Mouse (Mus musculus) layer of hippocampus, adult 8-10 months (tissue): ENCODE data around the gene Cpt1c. TPM values are rescaled to one million over a fixed set of nuclear protein-coding genes. Genes with fewer than 3 reads are reported as not detected.

ENCODE experiments used
- DNase-seq, 2 experiments: peaks; one replicate each; pipeline ENCODE4 v3.0.0; 2022; ENCODE audit warnings: low spot score in 2 of 2
- total RNA-seq, 4 experiments: library from RNA; stranded (reverse); gene quantifications; 2 replicates each; pipeline ENCODE4 v1.2.4; 2022

Gene Cpt1c
- total RNA-seq, 4 experiments from 2014 or later, result 123 to 144 (median 137) TPM

DNA sequence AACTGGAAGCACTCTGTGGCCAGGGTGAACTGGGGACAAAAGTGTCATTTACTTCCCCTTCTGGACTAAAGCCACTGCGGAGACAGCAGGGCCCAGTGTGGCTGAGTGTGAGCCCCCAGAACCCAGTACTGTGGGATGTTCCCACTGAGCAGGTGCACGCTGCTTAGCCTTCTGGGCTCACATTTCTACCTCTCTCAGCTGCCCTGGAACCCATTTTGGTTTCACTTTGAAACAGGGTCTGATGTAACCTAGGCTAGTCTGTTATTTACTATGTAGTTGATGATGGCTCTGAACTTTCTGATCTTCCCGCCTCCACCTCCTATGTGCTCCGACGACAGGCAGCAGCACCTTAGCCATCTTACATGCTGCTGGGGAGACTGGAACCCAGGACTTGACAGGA lies 11.8 kb downstream of the Cpt1c start:
- no peak for DNase-seq

GRCm38 (mm10) chr7:44962337-44962736 lies 12.3 kb downstream of the Cpt1c start:
- DNase-seq, result no peak

DNA sequence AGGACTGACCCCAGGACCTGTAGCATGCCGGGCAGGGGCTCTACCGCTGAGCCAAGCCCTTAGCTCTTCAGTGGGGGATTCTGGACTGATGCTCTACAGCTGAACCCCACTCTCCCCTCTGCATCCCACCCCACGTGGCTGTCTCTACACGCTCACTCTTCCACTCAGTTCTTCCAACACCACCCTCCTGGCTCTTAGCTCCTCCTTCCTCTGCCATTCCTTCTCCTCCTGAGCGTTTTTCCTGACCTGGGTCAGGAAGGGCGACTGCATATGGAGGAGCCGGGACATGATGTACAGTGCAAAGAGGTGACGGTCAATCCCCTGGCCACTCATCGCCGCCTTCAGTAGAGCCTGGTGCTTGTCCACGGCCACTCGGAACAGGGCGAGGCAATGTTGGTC lies 14.1 kb downstream of the Cpt1c start:
- DNase-seq, result no peak

- no peak for DNase-seq
These were observed 14.7 kb downstream of the Cpt1c start for GRCm38 (mm10) chr7:44959874-44960511.

DNA sequence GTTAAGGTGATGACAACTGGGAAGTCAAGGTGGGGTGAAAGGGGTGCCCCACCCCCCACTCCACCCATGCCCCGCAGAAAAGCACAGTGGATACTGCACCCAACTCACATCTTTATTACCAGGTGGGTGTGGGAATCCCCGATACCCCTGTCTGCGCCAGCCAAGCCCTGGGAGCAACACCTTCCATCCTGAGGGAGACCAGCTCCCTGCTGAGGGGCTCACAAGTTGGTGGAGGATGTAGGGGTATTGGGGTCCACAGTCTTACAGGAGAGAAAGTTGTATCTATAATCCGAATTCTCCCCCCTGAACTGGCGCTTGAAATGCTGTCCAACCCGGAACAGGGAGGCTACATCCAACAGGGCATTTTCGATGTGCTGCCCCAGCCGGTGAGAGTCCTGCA lies 15.4 kb downstream of the Cpt1c start:
- DNase-seq, result no peak

- DNase-seq, result peak in 1 of 2 experiments; percentile 33
These were observed 16.4 kb downstream of the Cpt1c start for GRCm38 (mm10) chr7:44958208-44958607.

DNA sequence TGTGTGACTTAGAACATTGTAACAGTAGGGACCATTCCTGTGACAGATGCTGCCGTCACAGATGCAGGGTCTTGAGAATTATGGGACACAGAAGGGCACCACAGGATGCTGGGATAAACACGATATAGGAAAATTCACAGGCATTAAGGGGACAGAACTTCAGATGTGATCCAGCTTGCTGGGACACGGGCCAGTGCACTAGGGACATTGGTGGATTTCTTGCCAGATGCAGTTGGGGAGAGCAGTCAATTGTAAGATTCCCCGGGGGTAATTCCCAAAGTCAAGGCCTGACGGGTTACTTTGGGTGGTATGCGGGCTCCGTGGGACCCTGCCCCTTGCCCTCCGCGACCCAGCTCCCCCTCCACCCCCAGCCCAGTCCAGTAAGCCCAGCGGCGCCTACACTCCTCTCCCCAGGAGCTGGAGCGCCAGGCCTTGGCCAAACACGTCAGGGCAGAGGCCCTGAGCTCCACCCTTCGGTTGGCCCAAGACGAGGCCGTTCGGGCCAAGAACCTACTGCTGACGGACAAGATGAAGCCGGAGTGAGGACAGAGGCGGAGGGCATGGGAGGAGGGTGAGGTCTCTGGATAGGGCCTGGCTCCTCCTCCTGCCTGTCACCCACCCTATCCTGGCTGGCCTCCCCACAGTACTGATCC lies 17.3 kb downstream of the Cpt1c start:
- DNase-seq, result no peak

GRCm38 (mm10) chr7:44956266-44956665 lies 18.4 kb downstream of the Cpt1c start:
- no peak for DNase-seq

DNA sequence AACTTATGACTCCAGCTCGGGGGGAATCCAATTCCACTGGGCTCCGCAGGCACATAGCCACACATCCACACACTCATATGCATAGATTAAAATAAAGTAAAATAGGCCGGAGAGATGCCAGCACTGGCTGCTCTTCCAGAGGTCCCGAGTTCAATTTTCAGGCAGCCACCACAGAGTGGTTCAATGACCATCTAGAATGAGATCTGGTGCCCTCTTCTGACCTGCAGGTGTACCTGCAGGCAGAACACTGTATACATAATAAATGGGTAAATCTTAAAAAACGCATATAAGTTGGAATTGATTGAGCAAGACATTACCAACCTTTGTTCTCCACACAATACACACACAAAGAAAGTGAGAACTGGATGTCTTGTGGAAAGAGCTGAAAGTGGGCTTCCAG lies 19.0 kb downstream of the Cpt1c start:
- DNase-seq, result no peak

DNA sequence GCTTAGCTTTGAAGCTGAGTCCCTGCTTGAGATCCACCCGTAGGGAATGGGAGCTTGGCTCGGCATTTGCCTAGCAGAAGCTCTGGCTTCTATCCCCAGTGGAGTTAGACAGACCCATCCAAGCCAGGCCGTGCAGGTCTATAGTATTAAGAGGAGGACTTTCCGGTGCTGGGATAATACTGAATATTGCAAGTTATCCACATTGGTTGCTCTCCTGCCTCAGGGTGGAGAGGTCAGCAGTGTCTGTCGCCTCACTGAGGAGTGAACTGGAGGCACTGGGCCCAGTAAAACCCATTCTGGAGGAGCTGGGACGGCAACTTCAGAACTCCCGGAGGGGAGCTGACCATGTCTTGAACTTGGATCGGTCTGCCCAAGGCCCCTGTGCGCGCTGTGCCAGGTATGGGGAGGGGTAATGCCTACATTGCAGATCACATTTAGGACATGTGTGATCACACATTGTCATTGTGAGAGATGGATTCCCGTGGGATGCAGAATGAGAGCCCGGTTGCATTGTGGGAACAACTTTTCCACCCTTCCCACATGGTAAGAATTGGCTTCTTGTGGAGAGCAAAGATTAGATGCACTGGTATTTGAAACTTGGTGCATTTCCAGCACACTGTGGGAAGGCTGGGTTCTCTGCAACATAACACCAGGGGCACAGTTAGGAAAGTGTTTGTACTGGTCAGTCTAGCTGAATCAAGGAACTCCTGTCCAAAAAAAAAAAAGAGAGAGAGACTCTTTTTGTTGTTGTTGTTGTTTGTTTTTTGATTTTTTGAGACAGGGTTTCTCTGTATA lies 20.4 kb downstream of the Cpt1c start:
- DNase-seq, result no peak

- no peak for DNase-seq
These were observed 21.1 kb downstream of the Cpt1c start for GRCm38 (mm10) chr7:44953561-44953960.

- peak; percentile 79 to 82 for DNase-seq
These were observed 21.9 kb downstream of the Cpt1c start for GRCm38 (mm10) chr7:44952611-44953306.

DNA sequence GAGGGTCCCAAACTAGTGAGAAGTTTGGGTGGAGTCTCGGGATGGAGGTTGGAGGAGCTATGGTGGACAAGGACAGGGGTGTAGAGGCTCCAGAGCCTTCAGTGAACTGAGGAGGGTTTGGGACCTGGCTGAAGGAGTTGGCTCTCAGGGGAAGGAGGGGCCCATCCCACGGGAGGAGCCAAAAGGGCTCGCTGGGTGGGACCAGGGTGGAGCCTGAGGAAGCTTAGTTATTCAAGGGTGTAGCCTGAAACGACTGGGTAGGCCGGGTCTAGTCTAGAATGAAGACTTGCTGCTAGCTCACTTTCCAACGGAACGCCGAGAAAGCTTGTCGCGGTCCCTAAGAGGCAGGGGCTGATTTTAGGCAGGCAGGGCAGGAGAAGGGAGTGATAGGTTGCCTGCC lies 22.7 kb downstream of the Cpt1c start:
- DNase-seq, result no peak

DNA sequence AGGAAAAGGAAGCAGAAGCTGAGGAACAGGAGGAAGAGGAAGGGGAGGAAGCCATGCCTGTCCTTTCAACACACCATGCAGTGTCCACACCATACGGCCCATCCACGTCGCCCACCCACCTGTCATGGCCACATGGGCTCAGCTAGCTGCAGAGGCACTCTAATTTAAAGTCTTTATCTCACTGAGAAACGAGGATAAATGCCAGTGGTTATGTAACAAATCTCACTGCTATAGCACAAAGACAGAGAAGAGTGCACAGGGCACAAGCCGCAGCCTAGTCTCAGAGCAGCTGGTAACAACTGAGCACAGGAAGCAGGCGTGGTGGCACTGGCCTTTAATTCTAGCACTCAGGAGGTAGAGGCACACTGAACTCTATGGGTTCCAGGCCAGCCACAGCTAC lies 24.7 kb downstream of the Cpt1c start:
- DNase-seq, result no peak

GRCm38 (mm10) chr7:44942904-44943303 lies 31.7 kb downstream of the Cpt1c start, which contains the start of gene Tsks:
Gene Tsks (plus strand): TSS chr7:44943204.
- no peak for DNase-seq

DNA sequence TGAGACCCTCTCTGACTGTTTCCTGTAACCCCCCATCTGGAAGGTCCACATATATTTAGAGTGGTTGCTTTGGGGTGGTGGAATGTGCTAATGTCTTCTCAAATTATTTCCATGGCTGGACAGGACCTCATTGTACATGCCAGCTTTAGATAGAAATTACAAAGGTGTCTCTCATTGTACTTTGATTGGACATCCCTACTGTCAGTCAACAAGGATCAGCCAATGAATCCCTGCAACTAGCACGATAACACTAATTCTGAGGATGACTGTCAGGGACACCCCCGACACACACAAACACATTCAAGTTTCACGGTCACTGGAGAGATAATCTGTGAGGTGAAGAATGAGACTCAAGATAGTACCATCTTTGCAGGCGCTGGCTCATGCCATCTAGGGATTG lies 36.0 kb downstream of the Cpt1c start:
- DNase-seq, result no peak

DNA sequence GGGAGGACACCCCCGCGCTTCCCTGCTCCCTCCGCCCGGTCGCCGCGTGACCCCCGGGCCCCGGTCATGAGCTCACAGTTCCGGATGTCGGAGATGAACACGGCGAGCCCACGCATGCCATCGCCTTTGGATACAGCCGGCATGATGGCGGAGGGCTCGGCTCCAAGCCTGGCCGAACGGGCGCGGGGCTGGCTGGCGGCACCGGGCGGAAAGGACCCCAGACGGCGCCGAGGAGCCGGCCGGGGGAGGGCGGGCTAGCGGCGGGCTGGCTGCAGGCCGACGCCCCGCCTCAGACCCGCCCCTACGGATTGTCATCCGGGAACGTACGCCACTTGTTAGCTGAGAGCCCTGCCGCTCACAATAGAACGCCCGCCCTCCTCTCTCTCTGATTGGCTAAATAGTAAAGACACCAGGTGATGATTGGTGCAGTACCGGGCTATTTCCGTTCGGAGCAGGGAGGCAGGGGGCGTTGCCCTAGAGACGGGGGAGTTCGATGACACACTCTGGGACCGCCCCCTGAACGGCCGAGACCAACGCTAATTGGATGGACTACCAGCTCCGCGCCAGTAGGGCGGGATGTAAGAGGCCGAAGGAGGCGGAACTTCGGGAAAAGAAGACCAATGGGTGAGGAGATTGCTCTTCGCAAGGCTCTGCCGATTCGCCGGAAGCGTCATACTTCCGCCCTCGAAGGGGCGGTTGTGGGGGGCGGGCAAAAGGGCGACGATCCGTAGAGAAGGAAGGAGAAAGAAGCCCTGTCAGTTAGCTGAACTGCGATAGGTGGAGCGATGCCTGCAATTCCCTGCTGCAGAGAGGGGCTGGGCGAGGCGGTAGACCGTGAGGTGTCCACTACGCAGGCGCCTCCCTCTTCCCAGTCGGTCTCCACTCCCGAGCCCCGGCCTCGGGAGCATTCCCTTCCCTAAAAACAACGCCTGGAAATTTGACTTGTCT lies 45.2 kb downstream of the Cpt1c start, which contains the start of gene Ap2a1:
Gene Ap2a1 (minus strand): TSS at position 293 of the 948 bp plus-strand sequence.
- peak; percentile 100 for DNase-seq

GRCm38 (mm10) chr7:44928570-44928969 lies 46.1 kb downstream of the Cpt1c start:
- DNase-seq, result no peak

DNA sequence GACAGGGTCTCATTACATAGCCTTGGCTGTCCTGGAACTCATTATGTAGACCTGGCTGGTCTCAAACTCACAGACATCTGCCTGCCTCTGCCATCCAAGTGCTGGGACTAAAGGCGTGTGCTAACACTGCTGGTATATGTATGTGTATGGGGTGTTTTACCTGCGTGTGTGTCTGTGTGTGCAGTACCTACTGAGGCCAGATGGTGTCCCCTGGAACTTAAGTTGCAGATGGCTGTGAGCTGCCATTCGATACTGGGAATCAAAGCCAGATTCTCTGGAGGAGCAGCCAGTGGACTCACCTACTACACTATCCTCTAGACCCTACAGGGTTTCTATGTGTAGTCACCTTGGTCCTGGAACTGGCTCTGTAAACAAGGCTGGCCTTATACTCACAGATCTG lies 49.2 kb downstream of the Cpt1c start:
- DNase-seq, result no peak

GRCm38 (mm10) chr7:44922530-44922929 lies 52.1 kb downstream of the Cpt1c start:
- DNase-seq, result no peak

- DNase-seq, result no peak
These were observed 55.5 kb downstream of the Cpt1c start for GRCm38 (mm10) chr7:44919127-44919526.
